Mouse (Mus musculus) kidney, postnatal 25 days (tissue): ENCODE results near the gene Il10.
A peak's percentile ranks its signal among the peaks of the same experiment; 100 is the strongest.
"Not testable (repeated sequence)": the region's sequence is repeated elsewhere in the genome, so short reads cannot be mapped to it uniquely, and the experiment has no call there.

Experiments used
- DNase-seq, 2 experiments: peaks; one replicate each; pipeline ENCODE4 v3.0.0; 2021; ENCODE audit warnings: mixed read lengths in 2 of 2

The Il10 gene

DNA sequence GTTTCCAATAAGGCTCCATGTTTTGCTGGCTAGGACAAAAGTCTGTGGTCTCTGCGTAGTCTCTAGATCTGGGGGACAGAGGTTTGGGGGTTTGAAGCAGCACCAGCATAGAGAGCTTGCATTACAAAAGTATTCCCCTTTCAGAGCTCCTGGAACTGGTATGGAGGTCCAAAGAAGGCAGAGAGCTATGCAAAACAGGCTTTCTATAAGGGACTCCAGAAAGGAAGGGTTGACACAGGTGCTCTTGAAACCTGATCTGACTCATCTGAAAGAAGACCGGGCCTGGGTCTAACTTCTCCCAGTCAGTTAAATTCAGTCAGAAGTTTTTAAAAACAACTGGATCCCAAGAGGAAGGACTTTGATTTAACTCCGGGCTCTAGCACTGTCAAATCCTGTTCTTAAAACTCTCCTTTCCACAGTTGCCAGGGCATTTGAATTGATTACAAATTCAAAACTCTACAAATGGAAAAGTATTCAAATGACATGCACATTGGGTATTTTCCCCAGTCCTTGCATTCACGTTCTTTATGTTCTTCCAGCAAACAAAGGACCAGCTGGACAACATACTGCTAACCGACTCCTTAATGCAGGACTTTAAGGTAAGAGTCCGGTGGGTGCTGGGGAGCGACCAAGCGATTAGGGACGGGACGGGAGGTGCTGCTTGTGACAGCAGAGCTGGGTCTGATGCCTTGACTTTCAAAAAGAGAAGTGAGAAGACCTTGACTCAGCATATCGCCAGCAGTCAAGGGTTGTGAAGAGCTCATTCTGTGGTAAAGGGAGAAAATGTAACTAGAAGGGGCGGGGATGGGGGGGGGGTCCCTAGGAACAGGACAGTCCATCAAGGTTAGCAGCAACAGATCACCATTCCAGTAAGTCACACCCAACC, 1.0 kb downstream of the Il10 start:
- DNase-seq = no peak

DNA sequence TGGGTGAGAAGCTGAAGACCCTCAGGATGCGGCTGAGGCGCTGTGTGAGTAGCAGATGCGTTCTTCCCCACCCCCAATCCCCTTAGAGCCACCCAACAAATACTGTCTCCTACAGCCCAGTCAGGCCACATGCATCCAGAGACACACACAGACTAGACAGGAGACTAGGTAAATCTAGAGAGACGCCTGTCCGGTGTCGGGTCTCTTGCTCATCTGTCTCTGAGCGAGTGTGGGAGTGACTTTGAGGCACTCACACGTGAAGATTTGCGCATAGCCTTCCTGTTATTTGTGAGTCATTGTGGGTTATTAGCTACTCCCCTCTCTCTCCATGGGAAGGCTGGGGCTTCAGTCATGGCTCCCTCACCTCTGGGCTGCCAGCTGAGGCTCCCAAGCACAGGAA, 1.8 kb downstream of the Il10 start:
- DNase-seq = no peak

DNA sequence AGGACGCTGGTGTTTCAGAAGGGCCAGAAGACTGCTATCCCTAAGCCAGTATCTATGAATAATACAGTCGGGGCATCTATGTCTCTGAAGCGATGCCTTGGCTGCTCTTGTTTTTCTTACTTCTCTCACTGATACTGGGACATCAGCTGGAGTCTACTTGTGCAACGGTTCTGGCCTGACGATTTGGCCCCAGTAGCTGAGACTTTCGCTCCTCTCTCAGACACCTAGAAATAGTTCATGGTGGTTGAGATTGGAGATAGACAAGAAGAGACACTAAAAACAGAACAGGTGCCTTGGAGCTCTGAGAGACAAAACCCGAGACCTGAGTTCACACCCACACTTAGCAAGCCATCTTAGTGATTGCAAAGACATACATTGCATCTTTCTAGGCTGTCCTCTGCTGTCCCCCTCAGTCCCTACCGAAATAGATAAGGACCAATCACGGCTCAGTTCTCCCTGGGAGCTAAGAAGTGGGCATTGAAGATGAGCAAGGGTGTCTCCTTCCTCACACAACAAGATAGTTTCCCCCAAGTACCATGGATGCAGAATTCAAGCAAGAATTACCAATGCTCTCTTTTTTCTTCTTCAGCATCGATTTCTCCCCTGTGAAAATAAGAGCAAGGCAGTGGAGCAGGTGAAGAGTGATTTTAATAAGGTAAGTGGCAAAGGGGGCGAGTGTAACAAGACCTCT, 2.4 kb downstream of the Il10 start:
- DNase-seq = no peak

DNA sequence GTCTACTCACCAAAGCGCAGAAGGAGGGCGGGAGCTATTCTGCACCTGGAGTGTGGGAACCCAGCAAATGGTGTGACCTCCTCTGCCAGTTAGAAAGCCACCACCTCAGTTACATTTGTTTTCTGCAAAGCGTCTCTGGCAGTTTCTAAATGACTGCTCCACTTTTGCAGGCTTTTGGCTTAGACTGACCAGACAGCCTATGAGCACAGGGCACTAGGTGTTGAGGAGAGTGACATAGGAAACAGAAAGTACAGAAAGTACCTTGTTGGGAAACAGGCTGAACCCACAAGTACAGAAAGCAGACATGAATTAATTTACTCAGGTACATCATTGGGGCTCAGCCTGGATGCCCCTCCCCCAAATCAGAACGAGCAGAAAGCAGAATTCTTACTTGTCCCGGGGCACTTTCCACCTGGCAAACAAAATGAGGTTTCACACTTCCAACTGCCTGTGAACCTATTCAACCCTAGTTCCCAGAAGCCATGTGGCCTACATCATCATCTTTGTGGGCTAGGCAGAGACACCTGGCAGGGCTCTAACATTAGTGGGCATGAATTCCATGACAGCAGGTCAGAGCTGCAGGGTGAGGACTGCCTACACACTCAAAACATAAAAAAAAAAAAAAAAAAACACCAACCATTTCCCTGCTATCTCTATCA, 3.1 kb downstream of the Il10 start:
- peak; percentile 8 to 50 for DNase-seq

DNA sequence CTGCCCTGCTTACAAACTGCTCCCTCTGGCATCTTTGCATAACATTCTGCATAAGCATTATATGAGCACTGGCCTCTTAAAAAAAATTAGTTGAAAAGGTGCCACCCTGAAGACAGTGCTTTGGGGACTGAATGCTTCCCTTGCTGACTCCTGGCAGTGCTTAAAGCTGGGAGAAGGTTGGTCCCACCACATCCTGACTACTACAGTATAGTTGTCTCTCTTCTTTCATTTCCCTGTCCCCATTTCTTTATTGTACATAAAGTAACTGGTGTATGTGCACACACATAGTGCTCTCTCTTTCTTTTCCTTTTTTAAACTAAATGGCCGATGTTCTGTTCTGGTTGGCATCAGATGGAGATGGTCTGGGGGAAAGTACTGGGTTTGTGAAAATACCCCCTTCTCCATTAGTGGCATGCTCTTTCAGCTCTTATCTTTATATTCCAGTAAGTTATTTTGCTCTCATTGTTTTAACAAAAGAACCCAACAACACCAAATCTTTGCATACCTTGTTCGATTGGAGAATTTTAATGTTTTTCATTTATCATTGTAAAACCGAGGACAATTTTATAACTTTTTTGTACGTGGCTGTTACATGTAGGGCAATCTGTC, 3.7 kb downstream of the Il10 start:
- DNase-seq = not testable (repeated sequence)

DNA sequence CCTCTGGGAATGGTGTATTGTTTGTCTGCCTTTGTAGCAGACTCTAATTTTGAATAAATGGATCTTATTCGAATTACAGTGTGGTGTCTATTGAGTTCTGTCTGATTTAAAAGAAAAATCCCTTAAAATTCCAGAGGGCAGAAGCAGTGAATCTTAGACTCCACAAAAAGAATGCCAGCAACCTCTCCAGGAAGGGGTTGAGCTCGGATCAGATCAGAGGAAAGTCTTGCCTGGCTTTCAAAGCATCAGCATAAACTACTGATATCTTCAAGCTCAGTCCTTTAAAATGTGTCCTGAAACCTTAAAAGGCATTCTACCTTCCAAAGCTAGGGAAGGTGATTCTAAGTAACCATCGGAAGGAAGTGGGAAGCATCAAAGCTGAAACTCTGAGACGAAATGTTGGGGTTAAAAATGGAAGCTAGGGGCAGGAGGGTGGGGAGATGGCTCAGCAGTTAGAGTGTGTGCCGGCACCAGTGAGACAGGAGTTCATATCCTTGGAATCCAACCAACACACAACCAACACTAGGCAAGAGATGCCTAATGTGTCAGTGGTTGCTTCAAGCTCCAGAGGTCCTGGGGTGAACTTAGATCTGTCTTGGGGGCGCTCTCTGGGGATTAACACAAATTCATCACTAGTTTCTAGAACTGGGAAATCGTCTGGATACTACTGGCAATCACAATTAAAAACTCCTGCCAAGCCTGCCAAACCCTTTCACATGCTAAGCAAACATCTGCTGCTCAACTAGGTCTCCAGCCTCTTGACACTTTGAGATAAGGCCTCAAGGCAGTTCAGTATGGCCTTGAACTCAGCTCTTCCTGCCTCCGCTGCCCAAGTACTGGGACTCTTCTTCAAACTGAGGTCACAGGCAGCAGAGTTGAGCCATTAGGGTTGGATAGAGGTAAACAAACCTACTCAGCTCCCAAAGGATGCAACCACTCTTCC, 5.5 kb downstream of the Il10 start:
- no peak for DNase-seq

DNA sequence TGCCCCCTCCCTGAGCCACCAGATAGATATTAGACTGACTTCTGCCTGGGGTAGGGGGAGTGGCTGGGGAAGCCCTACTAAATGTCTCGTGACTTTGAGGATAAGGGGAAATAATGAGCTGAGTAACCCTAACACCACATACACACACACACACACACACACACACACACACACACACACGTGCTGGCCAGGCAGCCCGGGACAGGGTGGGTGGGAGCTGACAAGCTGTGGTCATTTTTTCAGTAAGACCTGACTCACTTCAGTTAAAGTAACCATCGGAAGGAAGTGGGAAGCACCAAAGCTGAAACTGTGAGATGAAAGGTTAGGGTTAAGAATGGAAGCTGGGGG, 6.2 kb downstream of the Il10 start:
- no peak for DNase-seq

DNA sequence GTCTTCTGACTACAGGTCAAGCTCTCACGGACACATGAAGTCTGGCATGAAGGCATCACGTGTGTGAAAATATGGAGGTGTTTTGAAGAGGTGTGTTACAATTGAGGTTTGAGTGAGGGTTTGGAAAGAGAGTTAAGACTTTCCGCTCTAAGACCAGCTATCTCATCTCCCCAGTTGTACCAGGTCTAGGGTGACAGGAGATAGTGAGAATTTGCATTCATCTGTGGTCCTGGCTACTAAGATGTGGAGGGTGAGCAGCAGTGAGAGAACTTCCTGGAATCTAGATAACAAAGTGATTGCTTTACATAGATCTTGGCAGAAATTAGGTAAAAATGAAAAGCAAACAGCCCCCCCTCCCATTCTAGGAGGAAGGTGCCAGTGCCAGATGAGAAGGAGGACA, 9.6 kb downstream of the Il10 start:
- no peak for DNase-seq

DNA sequence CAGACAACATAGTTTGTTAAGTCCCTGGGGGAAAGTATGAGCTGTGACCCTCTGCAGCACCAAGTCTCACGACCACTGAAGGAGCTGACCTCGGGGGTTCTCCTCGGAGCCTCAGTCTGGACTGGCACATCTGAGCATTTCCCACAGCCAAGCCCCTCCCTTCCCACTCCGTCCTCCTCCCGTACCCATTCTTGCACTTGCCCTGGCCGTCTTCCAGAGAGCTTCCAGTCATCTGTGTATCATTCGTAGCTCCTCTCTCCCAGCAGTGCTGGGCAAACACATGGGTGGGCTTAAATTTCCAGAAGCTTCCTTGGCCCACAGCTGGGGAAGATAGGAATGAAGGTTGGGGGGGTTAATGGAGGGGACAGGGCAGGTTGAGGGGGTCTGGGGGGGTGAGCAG, 10.6 kb downstream of the Il10 start:
- no peak for DNase-seq

DNA sequence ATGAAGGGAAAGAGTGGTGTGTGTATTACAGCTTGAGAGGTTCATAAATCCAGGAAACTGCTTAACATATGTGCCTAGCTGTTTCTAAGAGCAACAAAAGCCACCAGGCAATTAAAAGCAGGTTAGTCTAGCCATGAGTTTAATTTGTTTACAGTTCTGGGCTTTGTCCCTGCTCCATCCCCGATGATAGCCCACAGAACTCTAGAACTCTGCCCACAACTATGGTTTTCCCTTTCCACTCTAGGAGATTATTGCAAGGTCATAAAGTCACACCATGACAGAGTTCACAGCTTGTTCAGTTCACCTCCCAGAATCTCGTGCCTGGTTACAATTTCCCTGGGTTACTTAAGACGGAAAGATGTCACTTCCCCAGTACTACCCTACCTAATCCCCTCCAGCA, 11.6 kb downstream of the Il10 start:
- DNase-seq = no peak

DNA sequence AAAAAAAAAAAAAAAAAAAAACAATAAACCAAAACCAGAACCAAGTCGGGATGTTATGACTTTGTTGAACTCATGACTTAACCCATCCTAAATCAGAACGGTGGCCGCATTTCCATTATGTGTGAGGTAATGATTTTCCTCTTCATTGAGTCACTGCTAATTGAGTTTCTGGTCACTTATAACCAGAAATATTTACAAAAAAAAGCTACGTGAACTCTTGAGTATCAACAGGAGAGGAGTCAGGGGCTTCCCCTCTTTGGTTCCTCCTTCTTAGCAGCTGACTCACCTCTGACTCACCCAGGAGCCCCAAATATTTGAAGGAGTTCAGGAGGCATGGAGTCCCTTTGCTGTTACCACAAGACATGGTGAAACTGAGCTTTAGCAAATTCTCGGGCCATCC, 18.4 kb downstream of the Il10 start:
- no peak for DNase-seq

DNA sequence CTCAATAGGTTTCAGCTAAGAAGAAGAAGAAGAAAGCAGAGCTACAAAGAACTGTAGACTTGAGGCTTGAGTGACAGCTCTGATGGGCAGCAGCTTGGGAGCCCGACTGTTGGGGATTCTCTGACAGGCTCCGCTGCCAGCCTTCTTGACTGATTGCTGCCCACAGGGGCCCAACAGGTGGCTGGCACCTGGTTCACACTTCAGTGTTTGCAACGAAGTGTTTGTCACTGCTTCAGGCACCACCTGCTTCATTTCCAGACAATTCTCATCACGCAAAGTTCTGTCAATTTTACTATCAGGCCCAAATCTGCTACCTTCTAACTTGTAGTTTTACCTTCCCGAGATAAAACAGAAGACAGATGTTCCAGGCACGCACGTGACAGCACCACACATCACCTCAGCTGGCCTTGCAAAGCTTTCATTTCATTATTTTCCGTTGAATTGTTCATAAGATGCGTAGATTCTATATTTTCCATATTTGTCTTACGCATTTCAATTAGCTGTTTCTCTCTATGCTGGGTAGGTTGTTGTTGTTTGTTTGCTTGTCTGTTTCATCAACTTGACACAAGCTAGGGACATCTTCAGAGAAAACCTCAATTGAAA, 18.9 kb downstream of the Il10 start:
- no peak for DNase-seq

DNA sequence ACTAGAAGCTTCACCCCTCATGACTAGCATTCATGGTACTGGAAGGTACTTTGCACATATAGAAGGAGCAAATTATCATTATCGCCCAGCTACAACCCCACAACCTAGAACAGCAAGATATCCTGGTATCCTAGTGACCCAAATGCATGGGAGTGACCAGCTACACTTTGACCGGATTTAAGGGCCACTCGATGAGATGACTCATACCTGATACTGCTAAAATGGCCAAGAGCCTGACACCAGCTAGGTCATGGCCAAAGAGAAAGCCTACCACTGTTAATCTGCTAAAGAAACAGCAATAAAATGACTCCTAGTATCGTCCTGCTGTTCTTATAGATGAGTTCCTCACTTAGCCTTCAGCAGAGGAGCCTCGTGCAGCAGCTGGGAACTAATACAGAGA, 19.8 kb downstream of the Il10 start:
- DNase-seq = no peak

DNA sequence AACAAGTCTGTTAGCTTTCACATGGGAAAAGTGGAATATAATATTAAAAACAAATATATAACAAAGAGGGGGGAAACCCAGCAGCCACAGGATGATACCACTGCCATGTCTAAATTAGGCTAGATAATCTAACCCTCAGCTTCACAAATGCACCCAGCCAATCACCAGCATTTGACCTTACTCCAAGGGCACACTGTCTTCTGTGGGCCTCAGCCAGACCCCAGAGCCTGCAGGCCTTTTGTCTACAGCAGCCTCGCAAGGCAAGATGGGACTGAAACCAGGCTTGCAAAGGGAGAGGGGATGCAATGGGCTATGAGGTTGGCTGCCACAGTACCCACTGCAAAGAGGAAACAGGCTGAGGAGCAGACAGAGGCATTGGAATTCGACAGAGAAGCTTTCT, 22.6 kb downstream of the Il10 start:
- no peak for DNase-seq

DNA sequence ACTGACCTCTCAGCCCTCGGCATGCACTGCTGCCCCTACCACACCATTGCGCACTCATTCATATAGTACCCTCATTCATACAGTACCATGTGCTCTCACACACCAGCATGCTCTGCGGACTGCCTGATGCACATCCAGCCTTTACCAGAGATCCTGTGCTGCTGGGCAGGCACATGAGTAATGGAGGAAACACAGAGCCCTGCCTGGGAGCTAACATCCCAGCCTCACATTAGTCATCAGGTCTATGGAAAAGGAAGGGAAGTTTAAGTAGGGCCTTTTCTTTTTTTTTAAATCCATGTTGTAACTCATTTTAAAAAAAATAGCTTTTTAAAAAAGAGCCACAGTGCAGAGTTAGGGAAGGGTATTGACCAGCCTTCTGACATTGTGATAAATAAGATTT, 23.1 kb downstream of the Il10 start:
- no peak for DNase-seq

DNA sequence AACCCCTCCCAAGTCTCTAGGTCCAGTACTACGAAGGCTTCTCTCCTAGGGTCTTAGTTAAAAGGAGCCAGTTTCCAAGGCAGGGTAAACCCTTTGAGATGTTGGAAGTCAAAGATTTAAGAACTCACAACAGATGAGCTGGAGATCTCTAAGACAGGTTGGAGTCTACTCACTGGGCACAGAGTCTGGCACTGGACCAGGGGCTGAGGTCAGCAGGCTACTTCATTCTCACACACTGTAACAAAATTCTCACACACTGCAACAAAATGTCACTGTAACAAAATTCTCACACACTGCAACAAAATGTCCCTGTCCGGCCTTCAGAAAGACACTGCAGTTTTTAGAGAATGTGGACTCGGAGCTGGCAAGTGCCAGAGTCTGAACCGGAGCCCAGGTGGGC, 24.0 kb downstream of the Il10 start:
- peak in 1 of 2 experiments; percentile 39 for DNase-seq

DNA sequence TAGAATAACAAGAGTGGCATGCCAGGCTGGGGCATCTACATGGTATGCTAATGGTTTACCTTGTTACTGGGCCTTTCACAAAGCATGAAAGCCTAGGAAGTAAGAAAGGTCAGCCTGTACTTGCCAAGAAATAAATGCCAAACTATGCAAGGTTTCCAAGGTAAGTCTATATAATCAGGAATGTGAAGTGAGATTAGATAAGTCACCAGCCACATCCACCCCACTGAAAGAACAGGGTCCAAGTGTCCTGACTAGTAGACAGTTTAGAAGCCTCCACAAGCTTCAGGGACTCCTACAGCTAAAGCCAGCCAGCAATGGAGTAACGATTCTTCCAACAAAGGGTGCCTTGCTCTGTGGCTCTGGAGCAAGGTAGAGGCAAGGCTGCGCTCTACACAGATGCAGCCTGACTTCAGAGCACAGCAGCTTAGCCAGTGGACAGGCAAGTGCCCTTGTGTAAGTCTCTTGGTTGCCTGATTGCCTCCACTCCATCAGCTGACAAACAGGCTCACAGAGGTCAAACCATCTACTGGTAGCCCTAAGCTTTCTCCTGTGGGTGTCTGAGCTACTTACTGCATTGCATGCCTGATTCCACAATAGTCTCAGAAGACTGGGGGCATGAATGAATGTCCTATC, 26.2 kb downstream of the Il10 start:
- DNase-seq = no peak

DNA sequence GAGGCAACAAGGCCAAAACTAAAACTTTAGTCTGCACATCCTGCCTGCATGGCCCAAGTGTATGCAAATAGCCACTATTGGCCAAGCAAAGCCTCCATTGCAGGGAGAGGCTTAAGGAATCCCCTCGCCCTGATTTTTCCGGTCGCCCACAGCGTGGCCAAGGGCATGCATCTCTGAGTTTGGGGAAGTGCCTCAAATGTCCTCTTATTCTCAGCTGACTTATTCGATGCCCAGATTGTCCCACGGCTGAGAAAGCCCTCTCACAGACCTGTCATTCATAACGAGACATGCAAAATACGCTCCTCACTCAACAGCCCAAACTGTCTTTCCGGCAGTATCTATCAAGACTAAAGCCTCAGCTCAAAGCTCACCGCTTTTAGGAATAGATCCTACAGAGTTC, 27.0 kb downstream of the Il10 start:
- no peak for DNase-seq

DNA sequence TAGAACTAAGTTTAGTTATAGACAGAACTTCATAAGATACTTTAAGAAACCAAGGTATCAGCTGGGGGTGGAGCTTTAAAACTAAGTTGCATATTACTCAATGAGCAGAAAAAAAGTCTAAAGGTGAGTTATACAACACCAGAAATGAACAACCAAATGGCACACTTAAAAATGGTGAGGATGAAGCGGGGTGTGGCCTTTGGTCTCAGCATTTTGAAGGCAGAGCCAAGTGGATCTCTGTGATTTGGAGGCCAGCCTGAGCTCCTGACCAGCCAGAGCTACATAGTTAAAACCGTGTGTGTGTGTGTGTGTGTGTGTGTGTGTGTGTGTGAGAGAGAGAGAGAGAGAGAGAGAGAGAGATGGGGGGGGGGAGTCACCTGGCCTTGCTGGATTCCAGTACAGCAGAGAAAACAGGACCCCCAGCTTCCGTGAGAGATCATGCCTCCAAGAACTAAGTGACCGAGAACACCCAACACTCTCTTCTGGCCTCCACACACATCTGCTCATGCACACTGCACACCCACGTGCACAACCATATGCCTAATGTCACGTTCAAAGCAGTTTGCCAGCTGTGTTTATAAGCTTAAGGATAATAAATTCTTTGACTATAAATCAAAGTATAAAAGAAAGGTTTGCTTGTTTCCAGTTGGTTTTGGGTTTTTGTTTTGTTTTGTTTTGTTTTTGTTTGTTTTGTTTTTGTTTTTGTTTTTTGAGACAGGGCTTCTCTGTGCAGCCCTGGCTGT, 28.6 kb downstream of the Il10 start:
- peak in 1 of 2 experiments; percentile 68 for DNase-seq

DNA sequence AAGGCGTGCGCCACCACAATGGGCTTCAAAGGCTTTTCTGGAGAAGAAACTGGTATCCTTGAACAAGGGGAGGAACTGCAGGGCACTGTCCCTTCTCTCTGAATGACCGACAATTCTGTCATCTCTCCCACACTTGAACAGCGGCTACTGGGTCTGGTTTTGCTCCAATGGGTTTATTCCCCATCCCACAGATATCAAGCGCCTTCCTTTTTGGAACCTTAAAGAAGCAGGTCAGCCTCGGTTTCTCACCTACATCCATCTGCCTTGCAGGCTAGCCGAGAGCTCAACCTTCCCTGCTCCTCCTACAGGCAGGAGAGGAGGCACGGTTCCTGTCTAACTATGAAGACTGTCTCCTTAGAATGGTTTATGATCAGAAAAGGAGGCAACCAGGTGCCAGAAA, 29.3 kb downstream of the Il10 start:
- DNase-seq = no peak

DNA sequence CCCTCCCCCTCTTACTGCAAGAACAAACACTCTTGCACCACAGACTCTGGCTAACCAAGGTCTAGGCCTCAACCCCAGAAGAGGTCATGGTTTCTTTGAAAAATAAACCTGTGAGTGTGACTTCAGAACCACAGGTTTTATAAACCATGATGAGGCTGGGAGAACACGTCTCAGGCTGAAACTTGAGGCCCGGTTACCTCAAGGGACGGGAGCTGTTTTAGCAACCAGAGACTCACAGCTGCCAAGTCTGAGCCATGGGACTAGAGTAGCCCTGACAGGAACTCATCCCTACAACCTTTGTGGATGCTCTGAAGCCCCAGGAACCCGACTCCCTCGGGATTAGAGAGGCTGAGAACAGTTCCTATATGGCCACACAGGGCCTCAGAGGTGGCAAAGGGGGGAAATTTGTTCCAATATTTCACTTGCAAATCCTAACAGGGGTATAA, 29.7 kb downstream of the Il10 start:
- DNase-seq = peak in 1 of 2 experiments; percentile 32
